Mouse (Mus musculus) stomach, postnatal 0 days (tissue): ENCODE measurements around the gene Mdm4.

Experiments
- CTCF ChIP-seq: IDR thresholded peaks from 2 replicates; pipeline ENCODE4 v1.5.1; 2016; ENCODE audit warnings: antibody characterized with exemption, low read depth, mild to moderate bottlenecking, moderate library complexity
- EP300 ChIP-seq: optimal IDR thresholded peaks from 2 replicates; pipeline ENCODE3; 2016; ENCODE audit warnings: antibody characterized with exemption

- TF ChIP-seq CTCF (no peak), EP300 (no peak)
Observed at GRCm38 (mm10) chr1:133068669-133069274, 38.4 kb upstream of the Mdm4 start.
